Mouse (Mus musculus): ENCODE data around the gene Sdhaf4. TPM values are rescaled to one million over a fixed set of nuclear protein-coding genes. Genes with fewer than 3 reads are reported as not detected.

Gene Sdhaf4
- 0.73 TPM in 1 of 2 replicates, not detected in the other for polyA plus RNA-seq (2012; ENCODE audit: low replicate concordance)

GRCm38 (mm10) chr1:24005070-24005804 is at the start of gene Sdhaf4:
Sdhaf4 (minus strand) TSS chr1:24005656.

Other genes with a start within 250 kb of the Sdhaf4 start
- 0.06 TPM in 1 of 2 replicates, not detected in the other for gene B3gat2, start 243.9 kb downstream of the Sdhaf4 start, polyA plus RNA-seq (2012; ENCODE audit: low replicate concordance)
- gene Smap1, start 83.3 kb downstream of the Sdhaf4 start, polyA plus RNA-seq (2012; ENCODE audit: low replicate concordance): 22.1 and 22.3 TPM in 2 replicates
- 0.25 and 0.38 TPM in 2 replicates for gene Fam135a, start 94.7 kb upstream of the Sdhaf4 start, polyA plus RNA-seq (2012; ENCODE audit: low replicate concordance)
- not detected in 2 replicates for gene Col9a1, start 172.0 kb upstream of the Sdhaf4 start, polyA plus RNA-seq (2012; ENCODE audit: low replicate concordance)

Measured in leukemia stem cell, adult 10-12 weeks (primary cell).